Mouse (Mus musculus) cerebellum, postnatal 36 days (tissue): ENCODE measurements at regions not wholly inside any gene's neighbourhood (a gene's known extent, or its start where the extent isn't known, plus 50 kb on each side); places are given as distances from the start of the nearest gene placed in this dataset.
A peak's percentile ranks its signal among the peaks of the same experiment; 100 is the strongest.
"Not testable (repeated sequence)": the region's sequence is repeated elsewhere in the genome, so short reads cannot be mapped to it uniquely, and the experiment has no call there.

ENCODE experiments used
- DNase-seq, 2 experiments: peaks; one replicate each; pipeline ENCODE4 v3.0.0; 2021 to 2022; ENCODE audit warnings: mixed read lengths in 2 of 2

- DNase-seq: no peak
Observed at GRCm38 (mm10) chr3:111194541-111194940, 943.7 kb upstream of the Prmt6 start.

- DNase-seq: no peak
Observed at GRCm38 (mm10) chr3:111166698-111167097, 915.9 kb upstream of the Prmt6 start.

- DNase-seq: not testable (repeated sequence)
Observed at GRCm38 (mm10) chr3:111141196-111141595, 890.4 kb upstream of the Prmt6 start.

GRCm38 (mm10) chr3:111108982-111109381, 858.2 kb upstream of the Prmt6 start:
- no peak for DNase-seq

- DNase-seq: peak in 1 of 2 experiments; percentile 1
Observed at GRCm38 (mm10) chr3:111102646-111103045, 851.8 kb upstream of the Prmt6 start.

- DNase-seq: no peak
Observed at GRCm38 (mm10) chr3:111074311-111074710, 823.5 kb upstream of the Prmt6 start.

- DNase-seq: no peak
Observed at GRCm38 (mm10) chr3:111070301-111070700, 819.5 kb upstream of the Prmt6 start.

- no peak for DNase-seq
Observed at GRCm38 (mm10) chr3:111069843-111070242, 819.0 kb upstream of the Prmt6 start.

- DNase-seq: peak; percentile 36 to 37
Observed at GRCm38 (mm10) chr3:111069156-111069555, 818.4 kb upstream of the Prmt6 start.

- DNase-seq: no peak
Observed at GRCm38 (mm10) chr3:111049638-111050037, 798.8 kb upstream of the Prmt6 start.
